Mouse (Mus musculus): Measurements from ENCODE around the gene Ttc7.

- no peak for TF ChIP-seq EP300 (IDR thresholded peaks at IDR 0.05; ENCODE audit: low read depth)
- no peak for TF ChIP-seq CTCF (IDR thresholded peaks at IDR 0.05; ENCODE audit: low read depth)
Observed at GRCm38 (mm10) chr17:87350471-87351240, 68.0 kb downstream of the Ttc7 start.
